Mouse (Mus musculus): Measurements from ENCODE around the gene Rnaseh2c. TPM values are rescaled to one million over a fixed set of nuclear protein-coding genes. Genes with fewer than 3 reads are reported as not detected.

The Rnaseh2c gene
- polyA plus RNA-seq, 1 experiment, result 47.8 TPM

DNA sequence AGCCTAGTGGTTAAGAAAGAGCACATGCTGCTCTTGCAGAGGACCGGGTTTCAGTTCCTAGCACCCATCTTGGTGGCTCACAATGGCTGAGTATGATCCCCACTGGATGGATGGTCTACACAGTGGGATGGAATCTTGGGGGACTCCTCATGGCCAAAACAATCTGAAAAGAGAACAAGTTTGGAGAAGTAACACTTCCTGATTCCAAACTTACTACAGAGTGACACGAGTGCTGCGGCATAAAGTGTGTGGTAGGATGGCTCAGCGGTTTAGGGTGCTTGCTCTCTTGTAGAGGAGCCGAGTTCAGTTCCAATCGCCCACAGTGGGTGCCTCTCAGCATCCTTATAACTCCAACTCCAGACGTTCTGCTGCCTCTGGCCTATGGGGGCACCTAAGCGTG is 23.6 kb downstream of the Rnaseh2c start:
- Histone ChIP-seq H3K36me3 (ENCODE audit: control insufficient read depth, insufficient read depth, low read length) (no peaks in the 10 kb centered on the region), H3K4me1 (ENCODE audit: control insufficient read depth, insufficient read depth, insufficient read length) (no peaks in the 10 kb centered on the region), H3K4me3 (ENCODE audit: extremely low read depth, insufficient read depth, insufficient read length) (no peak overlapping the region), H3K27me3 (ENCODE audit: control insufficient read depth, insufficient read depth, low read length) (no peaks in the 10 kb centered on the region), H3K27ac (ENCODE audit: insufficient read depth, low read length) (no peak overlapping the region)
- TF ChIP-seq POLR2A (IDR thresholded peaks at IDR 0.05; ENCODE audit: low read depth, low read length), result no peak
- no peak for TF ChIP-seq CTCF (IDR thresholded peaks at IDR 0.05; ENCODE audit: extremely low read depth, insufficient read depth, insufficient read length, insufficient replicate concordance)
- WGBS, result 71% methylated on average over 8 of the region's 8 CpGs
- no peak for DNase-seq (ENCODE audit: low read depth in 1 of 2, low spot score in 2 of 2)

DNA sequence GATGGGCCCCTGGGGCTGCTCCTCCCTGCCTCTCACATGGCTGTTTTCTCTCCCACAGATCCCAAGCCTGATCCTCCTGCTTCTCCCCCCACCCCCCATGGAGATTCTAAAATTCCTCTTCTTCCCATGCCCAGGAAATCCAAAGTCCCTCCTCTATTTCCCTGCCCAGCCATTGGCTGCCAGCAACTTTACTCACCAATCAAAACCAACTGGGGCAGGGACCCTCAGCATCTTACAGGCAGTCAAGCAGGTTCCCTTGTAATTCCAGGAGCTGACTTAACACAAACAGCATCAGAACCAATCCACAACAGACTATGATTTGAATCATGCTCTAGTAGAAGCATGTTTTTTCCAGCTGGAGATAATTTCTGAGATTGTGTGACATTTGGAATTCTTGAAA is 28.2 kb downstream of the Rnaseh2c start:
- DNase-seq (ENCODE audit: low read depth in 1 of 2, low spot score in 2 of 2), result no peak
- H3K4me3 ChIP-seq (ENCODE audit: extremely low read depth, insufficient read depth, insufficient read length), result no peak overlapping the region
- no peak overlapping the region for H3K27ac ChIP-seq (ENCODE audit: insufficient read depth, low read length)
- no peaks in the 10 kb centered on the region for H3K4me1 ChIP-seq (ENCODE audit: control insufficient read depth, insufficient read depth, insufficient read length)
- H3K27me3 ChIP-seq (ENCODE audit: control insufficient read depth, insufficient read depth, low read length), result no peaks in the 10 kb centered on the region
- no peak for TF ChIP-seq POLR2A (IDR thresholded peaks at IDR 0.05; ENCODE audit: low read depth, low read length)
- TF ChIP-seq CTCF (IDR thresholded peaks at IDR 0.05; ENCODE audit: extremely low read depth, insufficient read depth, insufficient read length, insufficient replicate concordance), result no peak
- H3K36me3 ChIP-seq (ENCODE audit: control insufficient read depth, insufficient read depth, low read length), result no peaks in the 10 kb centered on the region

DNA sequence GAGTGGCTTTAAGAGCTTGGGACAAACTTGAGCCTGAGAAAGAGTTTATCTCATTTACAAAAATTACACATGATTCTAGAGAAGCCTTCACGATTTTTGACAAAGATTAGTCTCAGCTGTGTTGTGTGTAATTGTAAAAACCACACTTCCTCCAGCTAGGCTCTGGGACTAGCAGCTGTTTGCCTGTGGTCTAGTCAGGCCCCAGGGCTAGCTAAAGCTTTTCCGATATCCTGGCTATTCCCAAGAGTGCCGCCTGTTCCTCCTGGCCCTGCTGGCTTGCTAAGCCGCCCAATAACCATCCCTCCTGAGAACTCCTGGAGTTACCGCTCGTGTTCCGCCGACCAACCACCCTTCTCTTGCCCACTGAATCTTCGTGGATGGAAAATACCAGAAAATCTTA is 30.4 kb downstream of the Rnaseh2c start:
- TF ChIP-seq POLR2A (IDR thresholded peaks at IDR 0.05; ENCODE audit: low read depth, low read length) (no peak), CTCF (IDR thresholded peaks at IDR 0.05; ENCODE audit: extremely low read depth, insufficient read depth, insufficient read length, insufficient replicate concordance) (no peak)
- 60% methylated on average over 9 of the region's 9 CpGs for WGBS

DNA sequence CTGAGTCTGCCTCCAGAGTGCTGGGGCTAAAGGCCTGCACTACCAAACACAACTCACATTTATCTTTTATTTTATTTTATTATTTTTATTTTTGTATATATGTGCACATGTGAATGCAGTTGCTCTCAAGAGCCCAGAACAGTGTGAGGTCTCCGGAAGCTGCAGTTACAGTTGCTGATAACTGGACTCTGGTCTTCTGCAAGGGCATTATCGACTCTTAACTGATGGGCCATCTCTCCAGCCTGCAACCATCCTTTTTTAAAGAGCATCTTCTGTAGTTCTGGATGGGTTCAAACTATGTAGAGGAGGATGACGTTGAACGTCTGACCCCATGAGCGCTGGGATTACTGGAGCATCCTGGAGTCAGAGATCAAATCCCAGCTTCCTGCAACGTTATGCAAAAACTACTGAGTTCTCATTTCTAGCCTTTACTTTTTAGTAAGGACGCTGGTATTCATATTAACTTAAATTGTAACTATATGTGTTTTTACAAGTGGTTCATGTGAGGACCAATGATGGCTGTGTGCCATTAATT is 34.4 kb downstream of the Rnaseh2c start:
- no peak for DNase-seq (ENCODE audit: low read depth in 1 of 2, low spot score in 2 of 2)
- no peak for TF ChIP-seq POLR2A (IDR thresholded peaks at IDR 0.05; ENCODE audit: low read depth, low read length)
- no peak for TF ChIP-seq CTCF (IDR thresholded peaks at IDR 0.05; ENCODE audit: extremely low read depth, insufficient read depth, insufficient read length, insufficient replicate concordance)
- Histone ChIP-seq H3K27me3 (ENCODE audit: control insufficient read depth, insufficient read depth, low read length) (no peaks in the 10 kb centered on the region), H3K36me3 (ENCODE audit: control insufficient read depth, insufficient read depth, low read length) (peaks cover 21% of the 10 kb centered on the region), H3K4me3 (ENCODE audit: extremely low read depth, insufficient read depth, insufficient read length) (no peak overlapping the region), H3K4me1 (ENCODE audit: control insufficient read depth, insufficient read depth, insufficient read length) (peaks cover 8% of the 10 kb centered on the region; the same call in 1 of the 2 replicates), H3K27ac (ENCODE audit: insufficient read depth, low read length) (peak overlapping the region; percentile 99; the same call in 1 of the 2 replicates)
- 48% methylated on average over 7 of the region's 7 CpGs for WGBS

More for the DNA sequence above, 30.4 kb downstream of the Rnaseh2c start:
- H3K4me1 ChIP-seq (ENCODE audit: control insufficient read depth, insufficient read depth, insufficient read length), result 0 out of 2 replicates have a peak, but pooled peaks cover 3% of the 10 kb centered on the region
- no peak for DNase-seq (ENCODE audit: low read depth in 1 of 2, low spot score in 2 of 2)
- no peaks in the 10 kb centered on the region for H3K36me3 ChIP-seq (ENCODE audit: control insufficient read depth, insufficient read depth, low read length)
- H3K27ac ChIP-seq (ENCODE audit: insufficient read depth, low read length), result no peak overlapping the region
- H3K4me3 ChIP-seq (ENCODE audit: extremely low read depth, insufficient read depth, insufficient read length), result no peak overlapping the region
- no peaks in the 10 kb centered on the region for H3K27me3 ChIP-seq (ENCODE audit: control insufficient read depth, insufficient read depth, low read length)

DNA sequence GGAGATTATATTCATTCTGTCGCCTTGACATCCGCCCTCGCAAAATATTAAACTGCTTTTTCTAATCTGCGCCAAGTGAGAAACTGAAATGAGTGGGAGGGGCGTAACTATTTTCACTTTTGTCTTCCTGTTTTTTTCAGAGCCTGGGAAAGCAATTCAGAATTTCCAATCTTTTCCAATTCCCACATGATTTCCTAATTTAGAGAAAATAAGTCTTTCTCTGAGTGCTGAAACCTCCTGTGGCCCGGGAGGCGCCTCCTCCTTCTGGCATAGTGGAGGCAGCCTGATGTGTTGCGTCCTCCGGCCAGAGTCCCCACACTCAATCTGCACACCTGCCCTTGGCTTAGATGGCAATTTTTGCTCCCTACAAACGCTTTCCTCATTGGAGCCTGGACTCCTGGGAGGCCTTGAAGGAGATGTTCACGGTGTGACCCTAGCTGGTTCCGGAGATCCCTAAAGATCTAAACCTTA is 34.9 kb downstream of the Rnaseh2c start:
- DNase-seq (ENCODE audit: low read depth in 1 of 2, low spot score in 2 of 2), result no peak
- 4% methylated on average over 12 of the region's 12 CpGs for WGBS
- peaks cover 25% of the 10 kb centered on the region for H3K36me3 ChIP-seq (ENCODE audit: control insufficient read depth, insufficient read depth, low read length)
- no peak for TF ChIP-seq CTCF (IDR thresholded peaks at IDR 0.05; ENCODE audit: extremely low read depth, insufficient read depth, insufficient read length, insufficient replicate concordance)
- TF ChIP-seq POLR2A (IDR thresholded peaks at IDR 0.05; ENCODE audit: low read depth, low read length), result no peak
- no peaks in the 10 kb centered on the region for H3K27me3 ChIP-seq (ENCODE audit: control insufficient read depth, insufficient read depth, low read length)
- peak overlapping the region; percentile 95 for H3K4me3 ChIP-seq (ENCODE audit: extremely low read depth, insufficient read depth, insufficient read length)
- H3K4me1 ChIP-seq (ENCODE audit: control insufficient read depth, insufficient read depth, insufficient read length), result peaks cover 8% of the 10 kb centered on the region; the same call in 1 of the 2 replicates
- peak overlapping the region; percentile 99 for H3K27ac ChIP-seq (ENCODE audit: insufficient read depth, low read length)

DNA sequence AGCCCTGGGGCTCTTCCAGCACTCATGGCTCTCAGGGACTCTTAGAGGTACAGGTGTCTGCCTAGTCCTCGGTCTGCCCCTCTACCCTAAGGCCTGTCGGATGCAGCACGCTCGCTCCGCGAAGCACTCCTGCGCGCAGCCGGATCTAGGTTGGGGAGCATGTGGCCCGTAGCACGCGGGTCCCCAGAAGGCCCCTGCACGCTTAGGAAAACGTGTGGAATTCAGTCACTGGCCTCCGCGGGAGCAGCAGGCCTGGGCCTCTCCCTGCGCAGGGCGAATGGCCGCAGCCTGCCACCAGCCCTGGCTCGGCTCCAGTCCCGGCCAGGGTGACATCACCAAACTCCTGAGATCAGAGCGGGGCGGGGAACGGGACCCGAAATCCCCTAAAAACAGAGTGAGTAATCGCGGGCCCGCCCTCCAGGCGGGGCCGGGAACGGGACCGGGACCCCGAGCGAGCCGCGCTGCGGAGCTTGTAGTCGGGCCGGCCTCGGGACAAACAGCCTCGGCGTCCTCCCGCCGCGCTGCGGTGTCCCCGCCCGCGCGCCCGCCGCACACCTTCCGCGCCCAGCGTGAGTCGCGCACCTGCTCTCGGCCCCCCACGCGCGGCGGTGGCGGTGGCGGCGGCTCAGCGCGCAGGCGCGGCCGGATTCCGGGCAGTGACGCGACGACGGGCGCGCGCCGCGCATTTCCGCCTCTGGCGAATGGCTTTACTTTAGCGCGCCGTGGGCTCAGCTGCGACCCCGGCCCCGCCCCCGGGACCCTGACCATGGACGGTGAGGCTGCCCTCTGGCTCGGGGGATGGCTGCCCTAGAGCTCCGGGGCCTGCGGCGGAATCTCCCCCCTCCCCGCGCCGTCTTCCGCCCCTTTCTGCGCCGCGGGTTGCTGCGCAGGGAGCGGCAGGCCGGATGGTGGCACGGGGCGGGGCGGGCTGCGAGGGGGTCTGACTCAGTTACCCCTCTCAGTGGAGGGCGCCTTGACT is 35.7 kb downstream of the Rnaseh2c start, which contains the start of gene Rela:
Gene Rela, plus strand, starts transcription at position 415 of the 979 bp plus-strand sequence.
- H3K27me3 ChIP-seq (ENCODE audit: control insufficient read depth, insufficient read depth, low read length), result no peaks in the 10 kb centered on the region
- no peak for TF ChIP-seq CTCF (IDR thresholded peaks at IDR 0.05; ENCODE audit: extremely low read depth, insufficient read depth, insufficient read length, insufficient replicate concordance)
- peak; percentile 59 for TF ChIP-seq POLR2A (IDR thresholded peaks at IDR 0.05; ENCODE audit: low read depth, low read length)
- H3K4me1 ChIP-seq (ENCODE audit: control insufficient read depth, insufficient read depth, insufficient read length), result peaks cover 8% of the 10 kb centered on the region; the same call in 1 of the 2 replicates
- peaks cover 29% of the 10 kb centered on the region for H3K36me3 ChIP-seq (ENCODE audit: control insufficient read depth, insufficient read depth, low read length)
- H3K4me3 ChIP-seq (ENCODE audit: extremely low read depth, insufficient read depth, insufficient read length), result peak within 1 kb of the TSS; percentile 95
- DNase-seq (ENCODE audit: low read depth in 1 of 2, low spot score in 2 of 2), result peak; percentile 67 to 84
- peak within 1 kb of the TSS; percentile 99 for H3K27ac ChIP-seq (ENCODE audit: insufficient read depth, low read length)
- whole genome bisulfite sequencing, result under 1% methylated on average over 99 of the region's 109 CpGs

Measured in spleen, adult 2 months (tissue).